Mouse (Mus musculus) forebrain, embryonic 14.5 days (tissue): Measurements from ENCODE around the gene Sdk2. TPM values are rescaled to one million over a fixed set of nuclear protein-coding genes. Genes with fewer than 3 reads are reported as not detected.

Source experiments
- ATAC-seq: fragments of 200-750 bp; cut with Nextera tagmentation; 2 replicates; pipeline ENCODE4 v1.8.0; 2017; ENCODE audit warnings: mild to moderate bottlenecking, moderate library complexity
- DNase-seq: peaks from one replicate; pipeline ENCODE4 v3.0.0-alpha.2; 2015; ENCODE audit warnings: low spot score
- H3K27ac ChIP-seq: fragments of 300-500 bp; sonication (generic); 2 replicates; pipeline ENCODE4 v1.5.1; 2014; ENCODE audit warnings: low read depth, mild to moderate bottlenecking, control low read depth, low read length, moderate library complexity
- H3K27me3 ChIP-seq: fragments of 300-500 bp; sonication (generic); replicated peaks from 2 replicates; pipeline ENCODE4 v1.6.1; 2014; ENCODE audit warnings: low read length, control low read depth, mixed read lengths; ENCODE audit not compliant: control insufficient read depth, insufficient read depth
- H3K36me3 ChIP-seq: fragments of 300-500 bp; sonication (generic); 2 replicates; pipeline ENCODE4 v1.6.1; 2014; ENCODE audit warnings: low read length, control low read depth; ENCODE audit not compliant: control insufficient read depth, insufficient read depth
- H3K4me1 ChIP-seq: fragments of 300-500 bp; sonication (generic); 2 replicates; pipeline ENCODE4 v1.6.1; 2014; ENCODE audit warnings: antibody characterized with exemption, low read length, control low read depth; ENCODE audit not compliant: control insufficient read depth, insufficient read depth
- H3K4me2 ChIP-seq: fragments of 300-500 bp; sonication (generic); 2 replicates; pipeline ENCODE4 v1.6.1; 2014; ENCODE audit warnings: mild to moderate bottlenecking, control low read depth, low read length
- H3K4me3 ChIP-seq: fragments of 300-500 bp; sonication (generic); 2 replicates; pipeline ENCODE4 v1.5.1; 2014; ENCODE audit warnings: low read depth, low read length, control low read depth
- H3K9ac ChIP-seq: fragments of 300-500 bp; sonication (generic); 2 replicates; pipeline ENCODE4 v1.6.1; 2014; ENCODE audit warnings: mild to moderate bottlenecking, low read length, control low read depth, moderate library complexity
- H3K9me3 ChIP-seq: fragments of 300-500 bp; sonication (generic); replicated peaks from 2 replicates; pipeline ENCODE4 v1.6.1; 2016; ENCODE audit warnings: low read length, control low read depth, mixed read lengths; ENCODE audit not compliant: control insufficient read depth
- WGBS: fragments of 180-500 bp; shearing (Covaris S2); extraction: QIAGEN DNeasy Blood & Tissue Kit; methylation state at CpG from one replicate; pipeline ENCODE4 v1.1.7; 2014; 5-methylcytosine and 5-hydroxymethylcytosine counted together
- polyA plus RNA-seq: library from polyadenylated mRNA; unstranded; fragments of >200 nt; fragmentation: Nextera tagmentation; extraction: Ambion mirVana; gene quantifications from 2 replicates; pipeline ENCODE4 v1.2.1, GENCODE M21; 2014

Sdk2 gene
- polyA plus RNA-seq, 1 experiment from 2014 or later: 1.1 TPM

DNA sequence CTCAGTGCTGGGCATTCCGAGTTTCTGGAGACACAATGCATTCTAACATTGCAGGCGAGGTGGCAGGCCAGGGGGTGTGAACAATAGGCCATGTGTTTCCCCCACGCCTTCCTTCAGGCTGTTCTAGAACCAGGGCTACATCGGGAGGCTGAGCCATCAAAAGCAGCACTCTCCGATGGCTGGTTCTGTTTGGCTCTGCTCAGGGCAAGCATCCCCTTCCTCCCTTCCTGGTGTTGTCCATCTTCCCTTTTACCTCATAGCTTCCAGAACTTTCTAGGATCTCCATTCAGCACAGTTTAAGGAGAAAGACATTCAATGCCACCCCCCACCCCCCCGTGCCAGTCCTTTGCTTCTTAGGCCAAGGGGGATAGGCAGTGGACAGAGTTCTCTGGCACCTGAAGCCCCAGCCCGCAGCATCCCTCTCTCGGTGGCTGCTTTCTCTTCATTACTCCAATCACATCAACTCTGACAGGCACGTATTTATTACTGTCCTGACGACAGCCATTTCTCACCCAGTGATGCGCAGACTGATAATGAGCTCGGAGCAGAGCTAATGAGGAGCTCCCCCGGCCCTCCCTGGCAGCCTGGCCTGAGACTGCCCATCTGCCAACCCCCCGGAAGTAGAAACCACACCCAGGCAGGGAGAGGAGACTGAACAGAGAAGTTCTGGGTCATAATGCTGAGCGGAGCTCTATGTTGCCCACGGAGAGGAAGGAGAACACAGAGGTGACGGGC is 12.1 kb downstream of the Sdk2 start:
- H3K4me3 ChIP-seq: no peak overlapping the region
- no peak overlapping the region for H3K27ac ChIP-seq
- ATAC-seq (peak; percentile 23; the same call in 1 of the 2 replicates), DNase-seq (no peak)
- peaks cover 3% of the 10 kb centered on the region; the same call in 1 of the 2 replicates for H3K4me1 ChIP-seq
- no peaks in the 10 kb centered on the region for H3K27me3 ChIP-seq
- no peaks in the 10 kb centered on the region for H3K36me3 ChIP-seq
- no peak overlapping the region for H3K9ac ChIP-seq
- no peaks in the 10 kb centered on the region for H3K9me3 ChIP-seq
- WGBS: 43% methylated on average over 17 of the region's 17 CpGs
- H3K4me2 ChIP-seq: no peak overlapping the region

DNA sequence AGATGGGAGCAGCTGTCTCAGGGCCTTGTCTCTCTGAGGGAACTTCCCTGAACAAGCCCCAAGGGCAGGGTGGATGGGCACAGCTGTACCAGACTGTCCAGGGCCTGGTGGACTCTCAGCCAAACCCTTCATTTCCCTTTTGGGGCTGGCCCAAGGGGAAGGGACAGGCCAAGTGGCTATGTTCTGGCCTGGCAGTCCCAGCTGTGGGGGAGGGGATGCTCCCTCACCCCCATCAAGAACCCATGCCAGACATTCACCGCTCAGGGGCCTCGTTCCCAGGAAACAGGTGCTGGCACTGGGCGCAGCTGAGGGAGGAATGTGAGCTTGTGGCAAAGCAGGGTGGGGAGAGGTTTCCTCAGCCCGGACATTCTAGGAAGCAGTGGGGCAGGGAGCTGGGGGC is 15.5 kb downstream of the Sdk2 start:
- Histone ChIP-seq H3K4me1 (peaks cover 3% of the 10 kb centered on the region; the same call in 1 of the 2 replicates), H3K4me2 (no peak overlapping the region), H3K4me3 (no peak overlapping the region), H3K36me3 (no peaks in the 10 kb centered on the region), H3K27me3 (no peaks in the 10 kb centered on the region), H3K9ac (no peak overlapping the region), H3K27ac (no peak overlapping the region), H3K9me3 (peaks cover 3% of the 10 kb centered on the region; the same call in 1 of the 2 replicates)
- ATAC-seq (no peak), DNase-seq (no peak)
- WGBS: 67% methylated on average over 4 of the region's 4 CpGs

DNA sequence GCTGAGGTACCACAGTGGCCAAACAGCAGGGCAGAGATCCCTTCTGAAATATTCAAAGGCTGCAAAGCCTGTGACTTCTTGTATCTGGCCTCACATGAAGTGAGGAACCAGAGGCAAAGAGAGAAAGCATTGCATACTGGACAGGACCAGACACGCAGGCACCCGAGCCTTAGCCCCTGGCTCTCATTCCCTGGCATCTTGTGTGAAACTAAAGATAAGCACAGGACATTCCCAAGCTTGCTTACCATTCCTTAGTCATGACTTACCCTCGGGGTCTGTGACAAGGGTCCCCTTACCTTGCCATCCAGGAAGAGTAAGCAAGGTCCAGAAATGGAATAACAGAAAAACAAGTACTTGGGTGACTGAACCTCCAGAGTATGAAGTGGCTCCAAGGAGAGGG is 16.3 kb downstream of the Sdk2 start:
- H3K9ac ChIP-seq: no peak overlapping the region
- H3K27ac ChIP-seq: no peak overlapping the region
- no peak overlapping the region for H3K4me2 ChIP-seq
- no peak for DNase-seq
- H3K36me3 ChIP-seq: no peaks in the 10 kb centered on the region
- H3K27me3 ChIP-seq: no peaks in the 10 kb centered on the region
- peaks cover 3% of the 10 kb centered on the region; the same call in 1 of the 2 replicates for H3K9me3 ChIP-seq
- ATAC-seq: no peak
- H3K4me1 ChIP-seq: peaks cover 3% of the 10 kb centered on the region; the same call in 1 of the 2 replicates
- 89% methylated on average over 3 of the region's 3 CpGs for WGBS
- H3K4me3 ChIP-seq: no peak overlapping the region

DNA sequence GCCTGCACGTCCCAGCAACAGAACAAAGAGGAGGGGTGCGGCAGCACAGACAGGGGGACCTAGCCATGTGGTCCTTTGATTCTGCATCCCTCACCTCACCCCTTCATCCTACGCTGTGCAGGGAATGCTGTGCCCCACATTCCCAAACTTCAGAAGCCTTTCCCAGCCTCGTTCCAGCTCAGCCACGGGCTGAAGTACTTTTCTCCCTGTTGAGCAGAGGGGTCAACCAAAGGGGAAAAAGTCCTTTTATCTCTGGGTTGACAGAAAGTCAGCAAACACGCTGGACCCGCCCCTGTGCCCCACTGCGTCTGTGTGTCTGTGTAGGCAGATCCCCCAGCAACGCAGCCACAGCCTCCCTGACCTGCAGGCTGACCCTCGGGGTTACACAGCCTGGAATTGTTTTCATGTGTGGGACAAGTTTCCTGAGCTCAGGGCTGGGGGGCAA is 18.9 kb downstream of the Sdk2 start:
- Histone ChIP-seq H3K27ac (no peak overlapping the region), H3K9me3 (peaks cover 3% of the 10 kb centered on the region; the same call in 1 of the 2 replicates), H3K4me3 (no peak overlapping the region), H3K9ac (no peak overlapping the region), H3K36me3 (no peaks in the 10 kb centered on the region), H3K4me2 (no peak overlapping the region), H3K27me3 (no peaks in the 10 kb centered on the region), H3K4me1 (no peaks in the 10 kb centered on the region)
- DNase-seq (no peak), ATAC-seq (no peak)
- WGBS: 25% methylated on average over 10 of the region's 10 CpGs

DNA sequence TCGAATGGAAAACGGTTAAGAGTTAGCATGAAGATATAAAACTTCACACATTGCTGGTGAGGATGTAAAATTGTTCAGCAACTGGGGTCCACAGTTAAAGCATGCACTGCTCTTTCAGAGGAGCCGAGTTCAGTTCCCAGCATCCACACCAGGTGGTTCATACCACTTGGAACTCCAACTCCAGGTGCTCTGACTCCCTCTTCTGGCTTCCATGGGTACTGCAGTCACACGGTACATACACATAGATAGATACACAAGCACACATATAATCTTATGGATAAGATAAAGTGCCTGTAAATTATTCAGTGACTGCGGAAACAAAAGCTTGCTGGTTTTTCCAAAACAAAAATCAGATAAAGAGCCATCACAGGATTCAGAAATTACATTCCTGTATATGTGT is 19.9 kb downstream of the Sdk2 start:
- DNase-seq (no peak), ATAC-seq (no peak)
- no peaks in the 10 kb centered on the region for H3K36me3 ChIP-seq
- no peak overlapping the region for H3K9ac ChIP-seq
- no peak overlapping the region for H3K4me3 ChIP-seq
- H3K27ac ChIP-seq: no peak overlapping the region
- H3K4me1 ChIP-seq: no peaks in the 10 kb centered on the region
- peaks cover 3% of the 10 kb centered on the region; the same call in 1 of the 2 replicates for H3K9me3 ChIP-seq
- no peak overlapping the region for H3K4me2 ChIP-seq
- WGBS: 95% methylated on average over 5 of the region's 5 CpGs
- no peaks in the 10 kb centered on the region for H3K27me3 ChIP-seq

DNA sequence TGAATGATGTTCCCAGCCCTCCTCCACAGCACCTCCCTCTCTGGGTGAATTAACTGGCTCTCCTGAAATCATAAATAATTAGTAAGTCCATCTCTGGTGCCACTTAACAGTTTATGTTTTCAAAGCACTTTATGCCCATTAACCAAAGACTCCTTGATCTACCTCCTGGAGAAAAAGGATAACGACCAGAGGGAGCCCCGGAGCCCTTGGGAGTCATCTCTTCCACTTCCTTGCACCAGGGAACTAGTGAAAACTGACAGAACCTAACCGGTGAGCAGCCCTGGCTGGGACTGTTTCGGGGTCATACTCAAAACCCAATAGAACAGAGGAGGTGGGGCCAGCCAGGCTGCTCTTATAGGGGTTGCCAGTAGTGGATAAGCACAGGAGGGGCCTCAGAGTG is 22.5 kb downstream of the Sdk2 start:
- ATAC-seq: no peak
- Histone ChIP-seq H3K9me3 (peaks cover 3% of the 10 kb centered on the region; the same call in 1 of the 2 replicates), H3K4me3 (no peak overlapping the region), H3K4me1 (peaks cover 6% of the 10 kb centered on the region), H3K4me2 (no peak overlapping the region), H3K36me3 (no peaks in the 10 kb centered on the region), H3K9ac (no peak overlapping the region), H3K27me3 (no peaks in the 10 kb centered on the region), H3K27ac (no peak overlapping the region)
- 55% methylated on average over 4 of the region's 4 CpGs for WGBS
- DNase-seq: no peak

DNA sequence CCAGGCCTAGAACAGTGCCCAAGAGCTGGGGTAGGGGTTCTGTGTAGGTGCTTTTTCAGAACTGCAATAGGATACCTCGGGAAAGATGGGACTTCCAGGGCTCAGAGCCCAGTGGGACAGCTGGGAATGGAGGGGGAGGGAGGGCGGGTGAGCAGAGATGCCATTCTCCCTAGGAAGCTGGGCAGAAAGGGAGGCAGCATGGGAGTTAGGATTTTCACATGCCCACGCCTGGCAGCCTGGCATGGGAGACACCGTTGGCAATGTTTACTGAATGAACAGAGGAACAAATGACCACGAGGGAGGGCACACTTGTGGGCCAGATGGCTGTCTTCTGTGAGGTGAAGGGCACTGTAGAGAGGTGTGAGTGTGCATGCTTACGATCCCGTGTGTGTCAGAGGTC is 23.3 kb downstream of the Sdk2 start:
- peak; percentile 44 for DNase-seq
- 60% methylated on average over 7 of the region's 7 CpGs for WGBS

DNA sequence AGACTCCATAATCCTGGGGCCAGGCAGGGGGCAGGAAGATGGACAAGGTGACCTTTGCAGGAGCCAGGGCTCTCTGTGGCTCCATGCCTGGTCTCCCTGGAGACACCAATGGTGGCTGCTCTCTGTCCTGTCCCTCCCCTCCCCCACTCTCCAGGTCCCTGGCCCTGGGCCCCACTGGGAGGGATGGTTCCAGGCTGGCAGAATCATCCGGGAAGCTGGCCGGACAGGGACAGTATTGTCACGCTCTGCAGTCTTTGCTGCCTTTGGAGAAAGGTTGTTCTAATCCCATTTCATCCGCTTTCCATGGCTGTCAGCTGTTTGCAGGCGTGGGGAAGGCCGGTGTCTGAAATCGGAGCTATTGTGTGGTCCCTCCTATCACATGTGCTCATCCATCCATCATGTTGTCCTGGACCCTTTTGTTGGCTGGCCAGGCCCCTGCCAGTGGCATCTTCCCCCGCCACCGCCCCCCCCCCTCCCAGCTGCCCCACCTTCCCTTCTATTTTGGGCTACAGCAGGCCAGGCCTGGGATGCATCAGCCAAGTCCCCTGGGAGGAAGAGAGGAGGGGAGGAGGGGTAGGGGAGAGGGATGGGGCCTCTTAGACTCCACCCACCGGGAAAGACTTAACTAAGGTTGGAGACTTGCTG is 26.3 kb downstream of the Sdk2 start:
- Histone ChIP-seq H3K27me3 (no peaks in the 10 kb centered on the region), H3K4me3 (no peak overlapping the region), H3K9ac (no peak overlapping the region), H3K4me1 (peaks cover 6% of the 10 kb centered on the region), H3K9me3 (no peaks in the 10 kb centered on the region), H3K4me2 (peak overlapping the region; percentile 9; the same call in 1 of the 2 replicates), H3K27ac (no peak overlapping the region), H3K36me3 (no peaks in the 10 kb centered on the region)
- DNase-seq (peak; percentile 35), ATAC-seq (peak; percentile 62)
- WGBS: 8% methylated on average over 10 of the region's 10 CpGs

More for the DNA sequence above, 23.3 kb downstream of the Sdk2 start:
- H3K9ac ChIP-seq: no peak overlapping the region
- no peak overlapping the region for H3K4me3 ChIP-seq
- H3K36me3 ChIP-seq: no peaks in the 10 kb centered on the region
- H3K4me2 ChIP-seq: no peak overlapping the region
- H3K27me3 ChIP-seq: no peaks in the 10 kb centered on the region
- H3K9me3 ChIP-seq: peaks cover 3% of the 10 kb centered on the region; the same call in 1 of the 2 replicates
- H3K4me1 ChIP-seq: peaks cover 6% of the 10 kb centered on the region
- ATAC-seq: no peak
- no peak overlapping the region for H3K27ac ChIP-seq

DNA sequence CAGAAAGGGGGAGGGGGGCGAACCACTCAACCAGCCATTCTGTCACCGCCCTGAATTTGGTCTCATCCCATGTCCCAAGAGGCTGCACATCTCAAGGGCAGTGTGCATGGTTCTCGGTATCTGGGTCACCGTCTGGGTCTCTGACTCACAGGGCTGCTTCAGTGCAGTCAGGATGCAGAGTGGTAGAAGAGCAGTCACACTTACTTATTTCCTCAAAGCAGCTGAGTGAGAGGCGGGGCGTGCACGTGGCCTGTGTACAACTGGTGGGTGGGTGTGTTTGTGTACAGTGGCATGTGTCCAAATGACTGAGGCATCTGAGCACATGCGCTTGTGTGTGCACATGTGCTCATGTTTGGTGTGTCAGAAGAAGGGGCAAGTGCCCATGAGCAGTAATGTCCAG is 28.8 kb downstream of the Sdk2 start:
- H3K27ac ChIP-seq: no peak overlapping the region
- ATAC-seq (no peak), DNase-seq (no peak)
- no peak overlapping the region for H3K9ac ChIP-seq
- H3K36me3 ChIP-seq: no peaks in the 10 kb centered on the region
- H3K27me3 ChIP-seq: no peaks in the 10 kb centered on the region
- H3K4me2 ChIP-seq: no peak overlapping the region
- peaks cover 6% of the 10 kb centered on the region for H3K4me1 ChIP-seq
- no peaks in the 10 kb centered on the region for H3K9me3 ChIP-seq
- 86% methylated on average over 8 of the region's 8 CpGs for WGBS
- H3K4me3 ChIP-seq: no peak overlapping the region
